Mouse (Mus musculus): ENCODE measurements around the gene Prrg2.

DNA sequence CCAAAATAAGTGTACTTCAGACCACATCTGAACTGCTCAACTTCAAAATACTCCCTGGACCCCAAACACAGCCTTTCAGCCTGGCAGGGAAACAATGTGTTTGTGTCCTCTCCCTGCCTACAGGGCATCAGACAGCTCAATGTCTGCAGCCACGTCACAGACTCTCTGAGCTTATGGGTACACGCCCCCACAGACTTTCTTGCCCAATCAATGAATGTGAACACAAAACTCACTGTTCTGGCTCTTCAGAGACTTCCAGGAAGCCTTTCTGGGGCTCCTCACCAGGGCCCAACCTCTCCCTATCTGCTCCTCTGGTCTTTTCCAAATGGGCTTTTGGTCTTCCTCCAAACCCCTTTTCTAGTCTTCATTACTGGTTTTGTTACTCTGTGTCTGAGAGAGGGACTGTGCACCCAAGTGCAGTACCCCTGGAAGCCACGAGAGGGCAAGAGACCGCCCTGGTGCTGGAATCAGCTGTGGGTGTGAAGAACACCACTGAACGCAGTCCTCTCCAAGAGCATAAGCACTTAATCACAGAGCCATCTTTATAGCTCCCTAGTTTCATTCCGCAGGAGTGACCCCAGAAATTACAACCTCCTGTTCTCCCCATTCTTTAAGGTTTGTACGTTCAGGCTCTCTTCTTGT lies 24.6 kb downstream of the Prrg2 start:
- TF ChIP-seq GATA1 (IDR thresholded peaks at IDR 0.05; ENCODE audit: low read length) (no peak), TAL1 (IDR thresholded peaks at IDR 0.05; ENCODE audit: low read length) (no peak)
